Mouse (Mus musculus): ENCODE data around the gene Grhpr. TPM values are rescaled to one million over a fixed set of nuclear protein-coding genes. Genes with fewer than 3 reads are reported as not detected.
"Not testable (repeated sequence)": the region's sequence is repeated elsewhere in the genome, so short reads cannot be mapped to it uniquely, and the experiment has no call there.

Gene Grhpr
- polyA plus RNA-seq, 1 experiment from 2014 or later = 65.4 TPM

DNA sequence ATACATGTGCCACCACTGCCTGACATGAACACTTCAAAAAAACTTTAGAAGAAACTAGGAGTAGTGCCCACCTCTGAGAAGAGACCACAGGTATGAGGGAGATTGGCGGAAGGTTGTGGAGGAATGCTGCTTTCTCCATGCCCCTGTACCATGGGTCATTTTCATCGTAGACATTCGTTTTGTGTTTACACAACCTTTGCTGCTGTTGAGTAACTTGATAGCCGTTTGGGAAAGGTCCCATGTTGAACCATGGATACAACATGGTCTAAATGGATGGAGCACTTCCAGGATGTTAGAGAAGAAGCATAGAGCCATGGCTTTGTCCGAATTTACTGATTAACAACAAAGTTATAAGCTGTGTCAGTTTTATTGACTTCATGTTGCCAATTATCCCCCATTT, 3.0 kb upstream of the Grhpr start:
- WGBS = 83% methylated on average over 5 of the region's 5 CpGs
- Histone ChIP-seq H3K4me1 (peaks cover 37% of the 10 kb centered on the region), H3K4me3 (no peak overlapping the region), H3K27ac (no peak overlapping the region), H3K27me3 (ENCODE audit: poor library complexity, severe bottlenecking) (no peaks in the 10 kb centered on the region), H3K36me3 (replicated peaks) (no peaks in the 10 kb centered on the region), H3K9me3 (no peaks in the 10 kb centered on the region)
- DNase-seq (ENCODE audit: extremely low spot score, low spot score) = no peak

DNA sequence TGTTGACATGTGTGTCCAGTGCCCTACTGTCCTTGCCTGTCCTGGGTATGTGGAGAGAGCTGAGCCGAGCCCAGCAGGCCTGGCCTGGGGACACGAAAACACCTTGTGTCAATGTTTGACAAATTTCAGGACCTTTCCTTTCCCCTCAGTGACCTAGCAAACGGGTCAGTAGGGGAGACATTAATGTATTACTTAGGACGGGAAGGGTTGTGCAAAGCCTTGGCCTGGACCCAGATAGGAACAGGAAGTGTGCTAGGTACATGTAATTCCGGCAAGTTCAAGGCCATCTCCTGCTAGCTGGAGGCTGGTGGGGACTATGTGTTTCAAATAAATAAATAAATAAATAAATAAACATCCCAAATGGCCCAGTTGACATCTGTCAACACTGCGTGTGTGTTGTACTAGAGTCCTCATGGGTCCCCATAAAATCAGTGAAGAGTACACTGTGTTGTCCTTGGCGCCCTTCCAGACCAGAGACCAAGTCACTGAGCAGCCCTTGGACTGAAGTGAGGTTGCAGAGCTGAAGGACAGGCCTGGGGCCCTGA, 1.3 kb upstream of the Grhpr start:
- Histone ChIP-seq H3K36me3 (replicated peaks) (peaks cover 14% of the 10 kb centered on the region), H3K9me3 (no peaks in the 10 kb centered on the region), H3K27ac (no peak overlapping the region), H3K4me1 (peaks cover 32% of the 10 kb centered on the region), H3K27me3 (ENCODE audit: poor library complexity, severe bottlenecking) (no peaks in the 10 kb centered on the region), H3K4me3 (no peak overlapping the region)
- 84% methylated on average over 7 of the region's 7 CpGs for WGBS
- no peak for DNase-seq (ENCODE audit: extremely low spot score, low spot score)

DNA sequence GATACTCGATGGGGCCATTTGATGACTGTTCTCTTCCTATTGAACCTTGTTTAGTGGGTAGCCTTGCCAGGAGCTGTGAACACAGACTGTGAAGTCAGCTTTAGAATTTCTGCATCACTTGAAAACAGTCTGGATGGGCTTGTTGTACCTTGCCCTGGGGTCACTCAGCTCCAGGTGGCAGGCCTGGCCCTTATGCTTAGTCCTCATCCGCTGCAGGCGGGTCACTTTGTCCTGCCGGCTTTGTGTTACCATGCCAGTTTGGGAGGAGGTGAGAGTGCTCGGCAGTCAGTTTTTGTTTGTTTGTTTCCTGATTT, 736 bp downstream of the Grhpr start:
- 22% methylated on average over 5 of the region's 5 CpGs for WGBS
- Histone ChIP-seq H3K4me3 (peak overlapping the region; percentile 87), H3K27ac (peak overlapping the region; percentile 96), H3K36me3 (replicated peaks) (peaks cover 35% of the 10 kb centered on the region), H3K4me1 (peaks cover 35% of the 10 kb centered on the region), H3K9me3 (no peaks in the 10 kb centered on the region), H3K27me3 (ENCODE audit: poor library complexity, severe bottlenecking) (no peaks in the 10 kb centered on the region)
- no peak for DNase-seq (ENCODE audit: extremely low spot score, low spot score)

DNA sequence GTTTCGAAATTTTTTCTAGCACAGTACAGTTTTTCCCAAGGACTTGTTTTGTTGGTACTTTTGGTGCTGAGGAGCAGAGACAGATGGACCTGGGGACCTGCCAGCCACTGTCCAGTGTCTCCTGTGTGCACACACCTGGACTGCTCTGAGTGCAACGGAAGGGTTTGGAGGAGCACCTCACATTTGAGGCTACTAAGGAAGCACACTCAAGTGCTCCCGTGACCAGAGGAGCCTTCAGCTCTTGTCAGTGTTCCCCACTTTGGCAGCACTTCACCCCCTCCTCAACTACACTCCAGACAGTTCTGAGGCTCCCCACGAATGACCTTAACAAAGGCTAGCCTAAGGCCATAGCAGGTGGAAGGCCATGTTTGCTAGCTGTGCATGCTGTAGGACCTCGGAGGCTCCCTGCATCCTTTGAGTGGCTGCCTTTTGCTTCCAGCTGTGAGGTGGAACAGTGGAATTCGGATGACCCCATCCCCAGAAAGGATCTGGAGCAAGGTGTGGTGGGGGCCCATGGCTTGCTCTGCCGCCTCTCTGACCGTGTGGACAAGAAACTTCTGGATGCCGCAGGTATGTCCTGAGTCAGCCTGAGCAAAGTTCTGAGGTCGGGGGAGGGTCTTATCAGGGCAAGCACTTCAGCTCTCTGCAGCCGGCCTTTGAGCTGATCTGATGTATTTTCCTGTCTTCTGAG, 1.4 kb downstream of the Grhpr start:
- 74% methylated on average over 11 of the region's 11 CpGs for whole genome bisulfite sequencing
- peak overlapping the region; percentile 96 for H3K27ac ChIP-seq
- H3K4me1 ChIP-seq = peaks cover 35% of the 10 kb centered on the region
- peaks cover 41% of the 10 kb centered on the region for H3K36me3 ChIP-seq (replicated peaks)
- H3K4me3 ChIP-seq = peak overlapping the region; percentile 87
- no peaks in the 10 kb centered on the region for H3K9me3 ChIP-seq
- H3K27me3 ChIP-seq (ENCODE audit: poor library complexity, severe bottlenecking) = no peaks in the 10 kb centered on the region
- no peak for DNase-seq (ENCODE audit: extremely low spot score, low spot score)

DNA sequence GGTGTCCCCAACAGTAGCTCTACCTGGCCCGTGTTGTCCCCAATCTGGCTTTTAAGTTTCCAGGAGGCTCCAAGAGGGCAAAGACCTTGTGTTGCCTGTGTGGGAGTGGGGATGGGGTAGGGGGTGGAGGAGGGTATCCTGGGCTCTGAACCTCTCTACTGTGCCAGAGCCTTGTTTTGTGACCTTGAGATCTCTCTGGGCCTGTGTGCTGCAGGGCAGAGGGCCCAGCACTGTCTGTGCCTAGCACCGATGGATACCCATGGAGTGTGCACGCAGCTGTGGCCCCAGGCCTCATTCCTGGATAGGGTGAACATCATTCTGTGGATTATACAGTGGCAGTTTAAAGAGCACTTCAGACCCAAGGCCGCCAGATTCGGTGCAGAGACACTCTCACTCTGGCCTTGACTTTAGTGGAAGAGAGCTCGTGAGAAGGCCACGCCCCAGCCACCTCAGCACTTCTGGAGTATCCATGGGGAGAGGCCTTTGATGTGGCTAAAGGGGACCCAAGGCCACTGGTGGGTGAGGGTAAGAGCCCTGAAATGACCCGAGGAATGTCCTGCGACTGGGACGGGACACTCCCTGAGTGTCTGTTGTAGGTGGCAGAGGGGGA, 2.0 kb downstream of the Grhpr start:
- no peak for DNase-seq (ENCODE audit: extremely low spot score, low spot score)
- Histone ChIP-seq H3K27ac (peak overlapping the region; percentile 27; the same call in 1 of the 2 replicates), H3K4me1 (peaks cover 35% of the 10 kb centered on the region), H3K27me3 (ENCODE audit: poor library complexity, severe bottlenecking) (no peaks in the 10 kb centered on the region), H3K4me3 (peak overlapping the region; percentile 87), H3K9me3 (no peaks in the 10 kb centered on the region), H3K36me3 (replicated peaks) (peaks cover 48% of the 10 kb centered on the region)
- WGBS = 93% methylated on average over 10 of the region's 10 CpGs

DNA sequence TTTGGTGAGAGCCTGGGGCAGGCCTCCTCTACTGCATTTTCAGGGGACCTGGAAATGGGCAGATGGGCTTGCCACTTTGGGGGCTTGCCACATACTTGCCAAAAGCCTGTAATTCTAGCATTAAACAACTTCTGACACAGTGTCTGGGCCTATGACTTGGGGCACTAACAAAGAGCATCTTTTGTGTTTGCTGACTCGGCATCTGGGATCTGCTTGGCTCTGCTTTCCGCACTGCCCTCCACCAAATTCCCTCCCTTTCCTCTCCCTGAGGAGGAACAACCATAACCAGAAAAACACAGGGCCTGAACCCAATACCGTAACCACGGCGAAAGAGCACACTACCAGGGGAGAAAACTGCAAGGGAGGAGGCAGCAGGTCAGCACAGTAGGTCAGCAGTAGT, 9.4 kb downstream of the Grhpr start:
- Histone ChIP-seq H3K4me3 (no peak overlapping the region), H3K27me3 (ENCODE audit: poor library complexity, severe bottlenecking) (no peaks in the 10 kb centered on the region), H3K9me3 (no peaks in the 10 kb centered on the region), H3K36me3 (replicated peaks) (peaks cover 96% of the 10 kb centered on the region), H3K27ac (no peak overlapping the region), H3K4me1 (no peaks in the 10 kb centered on the region)
- no peak for DNase-seq (ENCODE audit: extremely low spot score, low spot score)
- WGBS = 96% methylated on average over 5 of the region's 5 CpGs

DNA sequence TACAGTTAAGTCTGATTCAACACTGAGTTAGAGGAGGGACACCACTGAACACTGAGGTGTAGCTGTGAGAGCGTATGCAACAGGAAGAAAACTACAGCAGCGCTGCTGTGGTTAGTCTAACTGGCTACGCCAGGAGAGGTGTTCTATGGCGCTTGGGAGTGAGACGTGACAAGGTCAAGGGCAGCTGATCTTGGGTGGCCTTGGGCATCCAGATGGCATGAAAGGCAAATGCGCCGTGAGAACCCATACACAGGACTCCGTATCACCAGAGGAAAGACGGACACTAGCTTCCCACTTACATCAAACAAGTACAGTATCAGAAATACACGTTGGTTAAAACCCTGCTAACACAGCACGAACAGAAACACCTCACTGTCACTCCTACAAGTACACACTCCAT, 11.1 kb downstream of the Grhpr start:
- DNase-seq (ENCODE audit: extremely low spot score, low spot score); H3K9me3 ChIP-seq; H3K27ac ChIP-seq; H3K4me3 ChIP-seq; H3K27me3 ChIP-seq (ENCODE audit: poor library complexity, severe bottlenecking); H3K4me1 ChIP-seq: not testable (repeated sequence)
- 92% methylated on average over 11 of the region's 11 CpGs for WGBS
- H3K36me3 ChIP-seq (replicated peaks) = peaks cover 78% of the 10 kb centered on the region

DNA sequence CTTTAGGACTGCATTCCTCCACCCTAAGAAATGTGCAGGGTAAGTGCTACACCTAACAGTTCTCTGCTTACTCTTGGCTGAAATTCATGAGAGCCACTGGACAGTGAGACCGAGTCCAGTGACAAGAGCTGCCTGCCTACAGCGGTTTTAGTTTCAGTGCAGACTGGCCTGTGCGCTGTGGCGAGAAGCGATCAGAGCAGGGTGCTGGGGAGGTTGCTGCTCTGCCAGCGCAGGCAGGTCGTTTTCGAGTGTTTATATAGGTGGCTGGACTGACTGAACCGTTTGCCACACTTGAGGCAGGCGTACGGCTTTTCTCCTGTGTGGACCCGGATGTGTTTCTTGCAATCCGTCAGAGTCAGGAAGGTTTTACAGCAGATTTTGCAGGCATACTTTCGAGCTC, 12.0 kb downstream of the Grhpr start:
- H3K9me3 ChIP-seq; H3K27ac ChIP-seq; H3K4me3 ChIP-seq; DNase-seq (ENCODE audit: extremely low spot score, low spot score); H3K27me3 ChIP-seq (ENCODE audit: poor library complexity, severe bottlenecking); H3K4me1 ChIP-seq: not testable (repeated sequence)
- WGBS = 88% methylated on average over 14 of the region's 14 CpGs
- H3K36me3 ChIP-seq (replicated peaks) = peaks cover 70% of the 10 kb centered on the region

DNA sequence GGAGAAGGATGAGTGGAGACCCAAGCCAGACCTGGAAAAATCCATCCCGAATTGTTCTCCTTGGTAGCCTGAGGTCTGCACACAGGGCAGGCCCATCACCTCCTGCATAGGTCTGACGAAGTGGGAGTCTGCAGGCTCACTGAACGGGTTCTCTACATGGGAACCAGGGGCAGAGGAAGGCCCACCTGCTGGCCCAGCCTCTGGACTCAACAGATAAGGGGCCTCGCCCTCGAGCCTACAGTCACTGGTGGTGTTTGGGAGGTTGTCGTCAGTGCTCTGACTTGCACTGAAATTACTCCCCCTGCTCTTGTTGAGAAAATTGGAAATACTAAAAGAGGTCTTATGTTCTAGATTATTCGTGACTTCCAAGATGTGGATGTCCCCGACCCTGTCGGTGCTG, 12.7 kb downstream of the Grhpr start:
- no peak for DNase-seq (ENCODE audit: extremely low spot score, low spot score)
- Histone ChIP-seq H3K4me3 (no peak overlapping the region), H3K27ac (no peak overlapping the region), H3K36me3 (replicated peaks) (peaks cover 63% of the 10 kb centered on the region), H3K4me1 (no peaks in the 10 kb centered on the region), H3K27me3 (ENCODE audit: poor library complexity, severe bottlenecking) (no peaks in the 10 kb centered on the region), H3K9me3 (no peaks in the 10 kb centered on the region)
- 90% methylated on average over 9 of the region's 9 CpGs for WGBS

DNA sequence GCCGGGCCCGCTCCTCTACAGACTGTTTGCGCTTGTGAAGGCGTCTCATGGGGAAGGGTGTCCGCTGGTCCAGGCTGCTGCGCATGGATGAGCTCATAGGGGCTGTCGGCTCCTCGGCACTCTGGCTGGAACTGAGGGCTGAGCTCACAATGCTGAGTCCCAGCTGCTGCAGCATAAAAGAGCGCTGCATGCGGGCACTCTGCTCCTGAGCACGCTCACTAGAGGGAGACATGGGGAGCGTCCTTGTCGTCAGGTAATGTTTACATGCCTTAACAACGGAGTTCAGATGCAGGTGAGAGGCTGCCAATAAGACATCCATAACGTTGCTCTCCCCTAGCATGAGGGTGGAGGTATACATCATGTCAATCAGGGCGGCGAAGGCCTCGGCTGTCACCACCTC, 13.6 kb downstream of the Grhpr start:
- no peak for DNase-seq (ENCODE audit: extremely low spot score, low spot score)
- H3K27ac ChIP-seq = no peak overlapping the region

DNA sequence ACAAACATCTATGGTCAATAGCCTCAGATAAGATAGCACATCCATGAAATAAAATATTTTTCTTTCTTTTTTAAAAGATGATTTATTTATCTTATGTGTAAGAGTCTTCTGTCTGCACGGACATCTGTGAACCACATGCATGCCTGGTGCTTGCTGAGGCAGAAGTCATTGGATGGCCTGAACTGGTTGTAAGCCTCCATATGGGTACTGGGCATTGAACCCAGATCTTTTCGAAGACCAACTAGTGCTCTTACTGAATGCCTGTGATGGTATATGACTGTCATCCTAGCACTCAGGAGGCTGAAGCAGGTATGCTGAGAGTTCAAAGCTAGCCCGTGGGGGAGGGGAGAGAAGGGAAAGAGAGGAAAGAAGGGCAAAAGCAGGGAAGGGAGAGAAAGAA, 16.9 kb downstream of the Grhpr start:
- H3K4me3 ChIP-seq = no peak overlapping the region
- no peaks in the 10 kb centered on the region for H3K27me3 ChIP-seq (ENCODE audit: poor library complexity, severe bottlenecking)
- 77% methylated on average over 3 of the region's 3 CpGs for WGBS
- H3K27ac ChIP-seq = no peak overlapping the region
- H3K36me3 ChIP-seq (replicated peaks) = peaks cover 26% of the 10 kb centered on the region
- no peaks in the 10 kb centered on the region for H3K9me3 ChIP-seq
- DNase-seq (ENCODE audit: extremely low spot score, low spot score) = no peak
- H3K4me1 ChIP-seq = no peaks in the 10 kb centered on the region

More for the DNA sequence above, 13.6 kb downstream of the Grhpr start:
- H3K4me3 ChIP-seq = no peak overlapping the region
- H3K9me3 ChIP-seq = no peaks in the 10 kb centered on the region
- WGBS = 93% methylated on average over 18 of the region's 18 CpGs
- H3K36me3 ChIP-seq (replicated peaks) = peaks cover 54% of the 10 kb centered on the region
- H3K27me3 ChIP-seq (ENCODE audit: poor library complexity, severe bottlenecking) = no peaks in the 10 kb centered on the region
- no peaks in the 10 kb centered on the region for H3K4me1 ChIP-seq

DNA sequence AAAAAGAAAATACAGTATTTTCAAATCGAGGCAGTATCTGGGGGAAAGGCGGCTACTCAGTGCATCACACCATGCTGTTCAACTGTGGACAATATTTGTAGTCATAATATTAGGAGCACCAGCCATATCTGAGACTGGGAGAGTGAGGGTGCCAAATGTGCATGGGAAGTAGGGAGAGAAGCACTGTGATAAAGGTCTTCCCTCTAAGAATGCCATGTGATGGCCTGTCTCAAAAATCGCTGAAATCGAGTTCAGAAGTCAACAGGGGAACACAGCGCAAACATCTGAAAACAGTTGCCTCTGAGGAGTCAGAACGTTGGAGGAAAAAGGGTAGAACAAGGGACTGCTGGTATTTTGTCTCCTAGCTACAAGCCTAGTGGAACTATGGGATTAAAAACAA, 18.8 kb downstream of the Grhpr start:
- 93% methylated on average over 6 of the region's 6 CpGs for WGBS
- DNase-seq (ENCODE audit: extremely low spot score, low spot score) = no peak
- Histone ChIP-seq H3K27ac (no peak overlapping the region), H3K36me3 (replicated peaks) (peaks cover 18% of the 10 kb centered on the region), H3K27me3 (ENCODE audit: poor library complexity, severe bottlenecking) (no peaks in the 10 kb centered on the region), H3K4me1 (no peaks in the 10 kb centered on the region), H3K4me3 (no peak overlapping the region), H3K9me3 (no peaks in the 10 kb centered on the region)

DNA sequence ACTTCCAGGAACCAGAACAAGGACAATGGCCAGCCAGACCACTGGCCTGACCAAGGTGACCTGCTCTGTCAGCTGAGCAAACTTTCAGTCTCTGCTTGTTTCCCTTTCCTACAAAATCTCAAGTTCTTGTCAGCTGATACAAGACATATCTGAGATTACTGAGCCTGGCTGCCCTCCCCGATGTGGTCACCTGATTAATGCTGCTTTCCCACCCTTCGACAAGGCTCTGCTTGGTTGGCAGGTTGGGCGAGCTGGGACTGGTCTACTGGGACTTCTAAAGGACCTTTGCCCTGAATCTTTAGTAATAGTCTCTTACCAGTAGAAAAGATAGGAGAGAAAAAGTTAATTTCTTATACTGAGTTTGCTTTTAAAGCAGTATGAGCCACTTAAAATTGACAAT, 24.3 kb downstream of the Grhpr start:
- H3K4me1 ChIP-seq = peaks cover 10% of the 10 kb centered on the region
- H3K27ac ChIP-seq = no peak overlapping the region
- H3K9me3 ChIP-seq = no peaks in the 10 kb centered on the region
- H3K36me3 ChIP-seq (replicated peaks) = peaks cover 33% of the 10 kb centered on the region
- H3K27me3 ChIP-seq (ENCODE audit: poor library complexity, severe bottlenecking) = no peaks in the 10 kb centered on the region
- WGBS = 90% methylated on average over 3 of the region's 3 CpGs
- H3K4me3 ChIP-seq = no peak overlapping the region
- DNase-seq (ENCODE audit: extremely low spot score, low spot score) = no peak

Data from forebrain, embryonic 10.5 days (tissue).